Mouse (Mus musculus) neural tube, embryonic 15.5 days (tissue): ENCODE data around the gene Stk25. TPM values are rescaled to one million over a fixed set of nuclear protein-coding genes. Genes with fewer than 3 reads are reported as not detected.

Source experiments
- ATAC-seq: fragments of 200-750 bp; cut with Nextera tagmentation; 2 replicates; pipeline ENCODE4 v1.8.0; 2017; ENCODE audit warnings: mild to moderate bottlenecking, moderate TSS enrichment, moderate library complexity; ENCODE audit not compliant: low FRiP score
- H3K27ac ChIP-seq: fragments of 300-500 bp; sonication (generic); replicated peaks from 2 replicates; pipeline ENCODE4 v1.5.1; 2015; ENCODE audit warnings: mild to moderate bottlenecking, inconsistent platforms
- H3K27me3 ChIP-seq: fragments of 300-500 bp; sonication (generic); replicated peaks from 2 replicates; pipeline ENCODE4 v1.6.1; 2015; ENCODE audit warnings: inconsistent platforms
- H3K36me3 ChIP-seq: fragments of 300-500 bp; sonication (generic); 2 replicates; pipeline ENCODE4 v1.6.1; 2015; ENCODE audit warnings: inconsistent platforms
- H3K4me1 ChIP-seq: fragments of 300-500 bp; sonication (generic); 2 replicates; pipeline ENCODE4 v1.6.1; 2015; ENCODE audit warnings: inconsistent platforms
- H3K4me2 ChIP-seq: fragments of 300-500 bp; sonication (generic); 2 replicates; pipeline ENCODE4 v1.6.1; 2015; ENCODE audit warnings: inconsistent platforms, mild to moderate bottlenecking, moderate library complexity
- H3K4me3 ChIP-seq: fragments of 300-500 bp; sonication (generic); replicated peaks from 2 replicates; pipeline ENCODE4 v1.5.1; 2015; ENCODE audit warnings: mild to moderate bottlenecking, inconsistent platforms
- H3K9ac ChIP-seq: fragments of 300-500 bp; sonication (generic); replicated peaks from 2 replicates; pipeline ENCODE4 v1.6.1; 2015; ENCODE audit warnings: mild to moderate bottlenecking, inconsistent platforms
- H3K9me3 ChIP-seq: fragments of 300-500 bp; sonication (generic); replicated peaks from 2 replicates; pipeline ENCODE4 v1.6.1; 2016; ENCODE audit warnings: inconsistent platforms
- WGBS: fragments of 180-500 bp; shearing (Covaris S2); methylation state at CpG from one replicate; pipeline ENCODE4 v1.1.7; 2015; ENCODE audit warnings: mixed read lengths; 5-methylcytosine and 5-hydroxymethylcytosine counted together
- polyA plus RNA-seq: library from polyadenylated mRNA; unstranded; fragments of >200 nt; fragmentation: Nextera tagmentation; extraction: Ambion mirVana; gene quantifications from 2 replicates; pipeline ENCODE4 v1.2.1, GENCODE M21; 2015

Gene Stk25
- polyA plus RNA-seq, 1 experiment from 2014 or later = 346 TPM

- Histone ChIP-seq H3K9me3 (no peaks in the 10 kb centered on the region), H3K27ac (peak overlapping the region; percentile 91), H3K4me3 (peak overlapping the region; percentile 100), H3K27me3 (no peaks in the 10 kb centered on the region), H3K4me1 (peaks cover 29% of the 10 kb centered on the region), H3K4me2 (peak overlapping the region; percentile 82), H3K9ac (peak overlapping the region; percentile 96), H3K36me3 (peaks cover 7% of the 10 kb centered on the region)
- WGBS = under 1% methylated on average over 55 of the region's 58 CpGs
- ATAC-seq = no peak; the same call in none of the 2 replicates
Observed at GRCm38 (mm10) chr1:93635091-93635579, 23.3 kb downstream of the Stk25 start.

- Histone ChIP-seq H3K36me3 (peaks cover 7% of the 10 kb centered on the region), H3K4me1 (peaks cover 29% of the 10 kb centered on the region), H3K9ac (peak overlapping the region; percentile 96), H3K4me2 (peak overlapping the region; percentile 82), H3K27ac (peak overlapping the region; percentile 91), H3K27me3 (no peaks in the 10 kb centered on the region), H3K9me3 (no peaks in the 10 kb centered on the region), H3K4me3 (peak overlapping the region; percentile 100)
- 4% methylated on average over 6 of the region's 6 CpGs for WGBS
- no peak for ATAC-seq
Observed at GRCm38 (mm10) chr1:93634481-93634891, 24.0 kb downstream of the Stk25 start.

- Histone ChIP-seq H3K9ac (no peak overlapping the region), H3K4me1 (peaks cover 29% of the 10 kb centered on the region), H3K4me3 (no peak overlapping the region), H3K9me3 (no peaks in the 10 kb centered on the region), H3K4me2 (no peak overlapping the region), H3K36me3 (peaks cover 23% of the 10 kb centered on the region), H3K27ac (no peak overlapping the region), H3K27me3 (no peaks in the 10 kb centered on the region)
- ATAC-seq = no peak
- 95% methylated on average over 3 of the region's 3 CpGs for WGBS
Observed at GRCm38 (mm10) chr1:93632723-93633122, 25.7 kb downstream of the Stk25 start.

- 93% methylated on average over 3 of the region's 3 CpGs for WGBS
- H3K27me3 ChIP-seq = no peaks in the 10 kb centered on the region
- H3K27ac ChIP-seq = no peak overlapping the region
- H3K9ac ChIP-seq = no peak overlapping the region
- peaks cover 42% of the 10 kb centered on the region for H3K36me3 ChIP-seq
- no peak overlapping the region for H3K4me3 ChIP-seq
- no peaks in the 10 kb centered on the region for H3K9me3 ChIP-seq
- no peak overlapping the region for H3K4me2 ChIP-seq
- ATAC-seq = no peak
- H3K4me1 ChIP-seq = peaks cover 22% of the 10 kb centered on the region
Observed at GRCm38 (mm10) chr1:93630796-93631195, 27.7 kb downstream of the Stk25 start.

GRCm38 (mm10) chr1:93624502-93624901 is 34.0 kb downstream of the Stk25 start:
- Histone ChIP-seq H3K4me3 (no peak overlapping the region), H3K4me1 (no peaks in the 10 kb centered on the region), H3K27ac (no peak overlapping the region), H3K36me3 (peaks cover 91% of the 10 kb centered on the region), H3K4me2 (no peak overlapping the region), H3K27me3 (no peaks in the 10 kb centered on the region), H3K9me3 (no peaks in the 10 kb centered on the region), H3K9ac (no peak overlapping the region)
- WGBS = 91% methylated on average over 1 of the region's 1 CpGs
- ATAC-seq = no peak

- H3K27ac ChIP-seq = no peak overlapping the region
- ATAC-seq = no peak
- peaks cover 40% of the 10 kb centered on the region for H3K36me3 ChIP-seq
- H3K27me3 ChIP-seq = no peaks in the 10 kb centered on the region
- H3K4me3 ChIP-seq = no peak overlapping the region
- H3K4me1 ChIP-seq = no peaks in the 10 kb centered on the region
- H3K9ac ChIP-seq = no peak overlapping the region
- no peaks in the 10 kb centered on the region for H3K9me3 ChIP-seq
- no peak overlapping the region for H3K4me2 ChIP-seq
- WGBS = 83% methylated on average over 5 of the region's 5 CpGs
Observed at GRCm38 (mm10) chr1:93618948-93619347, 39.5 kb downstream of the Stk25 start.

GRCm38 (mm10) chr1:93618059-93618748 is 40.3 kb downstream of the Stk25 start:
- no peaks in the 10 kb centered on the region for H3K9me3 ChIP-seq
- ATAC-seq = no peak
- no peaks in the 10 kb centered on the region for H3K4me1 ChIP-seq
- no peaks in the 10 kb centered on the region for H3K27me3 ChIP-seq
- 83% methylated on average over 4 of the region's 4 CpGs for WGBS
- H3K4me3 ChIP-seq = no peak overlapping the region
- no peak overlapping the region for H3K27ac ChIP-seq
- H3K4me2 ChIP-seq = no peak overlapping the region
- no peak overlapping the region for H3K9ac ChIP-seq
- H3K36me3 ChIP-seq = peaks cover 33% of the 10 kb centered on the region

- no peak overlapping the region for H3K27ac ChIP-seq
- H3K27me3 ChIP-seq = no peaks in the 10 kb centered on the region
- no peak overlapping the region for H3K9ac ChIP-seq
- no peak overlapping the region for H3K4me3 ChIP-seq
- H3K4me2 ChIP-seq = no peak overlapping the region
- no peaks in the 10 kb centered on the region for H3K36me3 ChIP-seq
- no peaks in the 10 kb centered on the region for H3K9me3 ChIP-seq
- 88% methylated on average over 8 of the region's 8 CpGs for WGBS
- no peak for ATAC-seq
- no peaks in the 10 kb centered on the region for H3K4me1 ChIP-seq
Observed at GRCm38 (mm10) chr1:93609762-93610161, 48.7 kb downstream of the Stk25 start.

GRCm38 (mm10) chr1:93608696-93609245 is 49.7 kb downstream of the Stk25 start:
- no peaks in the 10 kb centered on the region for H3K9me3 ChIP-seq
- H3K9ac ChIP-seq = no peak overlapping the region
- no peak overlapping the region for H3K4me3 ChIP-seq
- H3K27me3 ChIP-seq = no peaks in the 10 kb centered on the region
- H3K27ac ChIP-seq = no peak overlapping the region
- 80% methylated on average over 4 of the region's 4 CpGs for WGBS
- no peak overlapping the region for H3K4me2 ChIP-seq
- ATAC-seq = no peak
- no peaks in the 10 kb centered on the region for H3K36me3 ChIP-seq
- H3K4me1 ChIP-seq = no peaks in the 10 kb centered on the region

- Histone ChIP-seq H3K4me2 (no peak overlapping the region), H3K27me3 (no peaks in the 10 kb centered on the region), H3K9me3 (no peaks in the 10 kb centered on the region), H3K27ac (no peak overlapping the region), H3K36me3 (no peaks in the 10 kb centered on the region), H3K4me1 (no peaks in the 10 kb centered on the region), H3K9ac (no peak overlapping the region), H3K4me3 (no peak overlapping the region)
- no peak for ATAC-seq
- WGBS = 66% methylated on average over 14 of the region's 14 CpGs
Observed at GRCm38 (mm10) chr1:93607090-93608083, 51.1 kb downstream of the Stk25 start.

GRCm38 (mm10) chr1:93603921-93604320 is 54.5 kb downstream of the Stk25 start:
- Histone ChIP-seq H3K27ac (no peak overlapping the region), H3K4me3 (no peak overlapping the region), H3K36me3 (no peaks in the 10 kb centered on the region), H3K9ac (no peak overlapping the region), H3K9me3 (no peaks in the 10 kb centered on the region), H3K4me1 (no peaks in the 10 kb centered on the region), H3K4me2 (no peak overlapping the region), H3K27me3 (no peaks in the 10 kb centered on the region)
- 95% methylated on average over 12 of the region's 12 CpGs for WGBS
- no peak for ATAC-seq
